Mouse (Mus musculus) cerebellum, postnatal 25 days (tissue): ENCODE measurements around the gene Gm8024.
"Not testable (repeated sequence)": the region's sequence is repeated elsewhere in the genome, so short reads cannot be mapped to it uniquely, and the experiment has no call there.

Experiments used
- DNase-seq, 2 experiments: peaks; one replicate each; pipeline ENCODE4 v3.0.0; 2021; ENCODE audit warnings: mixed read lengths in 2 of 2

The Gm8024 gene

DNA sequence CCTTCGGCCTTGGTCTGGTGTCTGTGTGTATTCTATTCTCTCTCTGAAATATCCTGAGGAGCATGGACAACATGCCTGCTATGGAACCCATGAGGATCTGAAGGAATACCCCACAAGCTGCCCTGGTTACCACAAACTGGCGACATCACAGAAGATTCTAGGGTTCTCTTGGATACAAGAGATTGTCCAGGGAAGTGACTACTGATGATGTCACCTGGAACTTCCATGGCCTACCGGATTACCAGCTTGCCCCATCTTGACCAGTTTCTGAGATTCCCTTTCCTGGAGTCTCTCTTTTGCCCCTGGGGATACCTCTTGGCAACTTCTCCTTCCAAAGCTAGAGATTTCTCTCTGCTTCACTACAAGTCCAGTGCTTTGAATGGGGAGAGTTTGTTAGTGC lies at the start of gene Gm8024:
Gene Gm8024 (minus strand): TSS at position 101 of the 400 bp plus-strand sequence.
- not testable (repeated sequence) for DNase-seq

- peak; percentile 10 to 12 for DNase-seq
These were observed 19.2 kb upstream of the Gm8024 start for GRCm38 (mm10) chr14:42543170-42543701.

GRCm38 (mm10) chr14:42542316-42543169 lies 18.5 kb upstream of the Gm8024 start:
- DNase-seq, result not testable (repeated sequence)

DNA sequence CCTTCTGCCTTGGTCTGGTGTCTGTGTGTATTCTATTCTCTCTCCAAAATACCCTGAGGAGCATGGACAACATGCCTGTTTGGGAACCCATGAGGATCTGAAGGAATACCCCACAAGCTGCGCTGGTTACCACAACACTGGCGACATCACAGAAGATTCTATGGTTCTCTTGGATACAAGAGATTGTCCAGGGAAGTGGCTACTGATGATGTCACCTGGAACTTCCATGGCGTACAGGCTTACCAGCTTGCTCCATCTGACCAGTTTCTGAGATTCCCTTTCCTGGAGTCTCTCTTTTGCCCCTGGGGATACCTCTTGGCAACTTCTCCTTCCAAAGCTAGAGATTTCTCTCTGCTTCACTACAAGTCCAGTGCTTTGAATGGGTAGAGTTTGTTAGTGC lies 21.8 kb downstream of the Gm8024 start, which contains the start of gene Gm8020:
Gene Gm8020 (minus strand): TSS at position 101 of the 400 bp plus-strand sequence.
- not testable (repeated sequence) for DNase-seq
